Mouse (Mus musculus) myocyte (in vitro differentiated cells): Measurements from ENCODE around the gene Tekt1.

Source experiments
- MAX ChIP-seq: IDR thresholded peaks from one replicate; pipeline ENCODE4 v1.6.1; 2011; ENCODE audit warnings: low read depth, mild to moderate bottlenecking, control low read depth
- POLR2A ChIP-seq: IDR thresholded peaks from one replicate; pipeline ENCODE4 v1.6.1; 2011; ENCODE audit warnings: low read depth, mild to moderate bottlenecking, control low read depth, moderate library complexity; ENCODE audit not compliant: insufficient read length
- REST ChIP-seq: IDR thresholded peaks from one replicate; pipeline ENCODE4 v1.6.1; 2011; ENCODE audit warnings: mild to moderate bottlenecking, control low read depth, moderate library complexity; ENCODE audit not compliant: insufficient read depth, insufficient read length

- TF ChIP-seq MAX (no peak), REST (no peak), POLR2A (no peak)
These were observed 44.2 kb downstream of the Tekt1 start for GRCm38 (mm10) chr11:72318026-72318425.
